Mouse (Mus musculus) urinary bladder, postnatal 14 days (tissue): ENCODE measurements at regions not wholly inside any gene's neighbourhood (a gene's known extent, or its start where the extent isn't known, plus 50 kb on each side); places are given as distances from the start of the nearest gene placed in this dataset.

Experiments used
- DNase-seq: peaks from one replicate; pipeline ENCODE4 v3.0.0; 2021; ENCODE audit warnings: low spot score

GRCm38 (mm10) chr9:115361191-115361590 lies 51.0 kb upstream of the Stt3b start:
- DNase-seq: no peak

GRCm38 (mm10) chr9:115361881-115362280 lies 51.7 kb upstream of the Stt3b start:
- DNase-seq: no peak

- DNase-seq: no peak
These were observed 52.3 kb upstream of the Stt3b start for GRCm38 (mm10) chr9:115362486-115362885.

- no peak for DNase-seq
These were observed 55.0 kb upstream of the Stt3b start for GRCm38 (mm10) chr9:115364919-115365861.

GRCm38 (mm10) chr9:115367808-115368207 lies 57.6 kb upstream of the Stt3b start:
- DNase-seq: no peak

GRCm38 (mm10) chr9:115380276-115380675 lies 70.1 kb upstream of the Stt3b start:
- DNase-seq: no peak

- DNase-seq: no peak
These were observed 72.7 kb upstream of the Stt3b start for GRCm38 (mm10) chr9:115382824-115383475.

GRCm38 (mm10) chr9:115383935-115384334 lies 73.7 kb upstream of the Stt3b start:
- peak; percentile 36 for DNase-seq

- DNase-seq: no peak
These were observed 74.1 kb upstream of the Stt3b start for GRCm38 (mm10) chr9:115384345-115384744.

GRCm38 (mm10) chr9:115387471-115388360 lies 77.5 kb upstream of the Stt3b start:
- DNase-seq: no peak

GRCm38 (mm10) chr9:115388361-115388759 lies 78.1 kb upstream of the Stt3b start:
- DNase-seq: no peak

GRCm38 (mm10) chr9:115389082-115389481 lies 78.9 kb upstream of the Stt3b start:
- DNase-seq: no peak

- peak; percentile 52 for DNase-seq
These were observed 80.7 kb upstream of the Stt3b start for GRCm38 (mm10) chr9:115390880-115391281.

- DNase-seq: no peak
These were observed 85.3 kb upstream of the Stt3b start for GRCm38 (mm10) chr9:115395511-115395910.

- no peak for DNase-seq
These were observed 90.2 kb upstream of the Stt3b start for GRCm38 (mm10) chr9:115400461-115400860.

- no peak for DNase-seq
These were observed 91.4 kb upstream of the Stt3b start for GRCm38 (mm10) chr9:115401405-115402151.

- no peak for DNase-seq
These were observed 92.4 kb upstream of the Stt3b start for GRCm38 (mm10) chr9:115402661-115403060.

GRCm38 (mm10) chr9:115403354-115403968 lies 93.2 kb upstream of the Stt3b start:
- no peak for DNase-seq

- no peak for DNase-seq
These were observed 97.8 kb upstream of the Stt3b start for GRCm38 (mm10) chr9:115407901-115408470.

GRCm38 (mm10) chr9:115408886-115409285 lies 98.7 kb upstream of the Stt3b start:
- peak; percentile 24 for DNase-seq

- no peak for DNase-seq
These were observed 104.0 kb upstream of the Stt3b start for GRCm38 (mm10) chr9:115414190-115414589.
